Mouse (Mus musculus) spleen, adult 2 months (tissue): ENCODE measurements around the gene Fam178b. TPM values are rescaled to one million over a fixed set of nuclear protein-coding genes. Genes with fewer than 3 reads are reported as not detected.

ENCODE experiments used
- DNase-seq, 2 experiments: peaks; one replicate each; pipeline versions ENCODE4 v3.0.0 to v3.0.0-alpha.2; 2012 to 2021; ENCODE audit warnings: low spot score in 2 of 2, low read depth in 1 of 2
- H3K27ac ChIP-seq: fragments of 200-500 bp; 2 replicates; pipeline ENCODE4 v1.5.1; 2012; ENCODE audit warnings: low read length, inconsistent platforms; ENCODE audit not compliant: insufficient read depth
- H3K27me3 ChIP-seq: fragments of 200-500 bp; 2 replicates; pipeline ENCODE4 v1.6.1; 2012; ENCODE audit warnings: mild to moderate bottlenecking, moderate library complexity, low read length, inconsistent platforms; ENCODE audit not compliant: control insufficient read depth, insufficient read depth
- H3K36me3 ChIP-seq: fragments of 200-500 bp; 2 replicates; pipeline ENCODE4 v1.6.1; 2012; ENCODE audit warnings: mild to moderate bottlenecking, low read length, inconsistent platforms; ENCODE audit not compliant: control insufficient read depth, insufficient read depth
- H3K4me1 ChIP-seq: fragments of 200-500 bp; 2 replicates; pipeline ENCODE4 v1.6.1; 2011; ENCODE audit warnings: inconsistent platforms; ENCODE audit not compliant: control insufficient read depth, insufficient read depth, insufficient read length
- H3K4me3 ChIP-seq: fragments of 200-500 bp; 2 replicates; pipeline ENCODE4 v1.5.1; 2011; ENCODE audit warnings: mild to moderate bottlenecking, inconsistent platforms; ENCODE audit not compliant: insufficient read depth, insufficient read length; ENCODE audit errors: extremely low read depth
- CTCF ChIP-seq: fragments of 200-500 bp; IDR thresholded peaks from 2 replicates; pipeline ENCODE4 v1.5.1; 2011; ENCODE audit warnings: mild to moderate bottlenecking, inconsistent platforms; ENCODE audit not compliant: insufficient read depth, insufficient read length, insufficient replicate concordance; ENCODE audit errors: extremely low read depth
- POLR2A ChIP-seq: fragments of 200-500 bp; IDR thresholded peaks from 2 replicates; pipeline ENCODE4 v1.6.1; 2011; ENCODE audit warnings: low read depth, low read length, inconsistent platforms
- WGBS: fragments of 180-500 bp; shearing (Covaris S2); methylation state at CpG from one replicate; pipeline ENCODE4 v1.1.7; 2018; 5-methylcytosine and 5-hydroxymethylcytosine counted together
- polyA plus RNA-seq: library from polyadenylated mRNA; depleted of rRNA; stranded (reverse); fragments of >200 nt; gene quantifications from 2 replicates; pipeline ENCODE4 v1.2.3, GENCODE M21; 2012

The Fam178b gene
- polyA plus RNA-seq, 1 experiment: 1.1 TPM

- no peak for DNase-seq
- WGBS: 76% methylated on average over 13 of the region's 13 CpGs
- no peaks in the 10 kb centered on the region for H3K36me3 ChIP-seq
- no peaks in the 10 kb centered on the region for H3K27me3 ChIP-seq
- no peak for TF ChIP-seq POLR2A
- no peak overlapping the region for H3K4me3 ChIP-seq
- peak overlapping the region; percentile 35 for H3K27ac ChIP-seq
- H3K4me1 ChIP-seq: peaks cover 11% of the 10 kb centered on the region; the same call in 1 of the 2 replicates
Observed at GRCm38 (mm10) chr1:36588476-36589450, 94.2 kb downstream of the Fam178b start.

- H3K27ac ChIP-seq: no peak overlapping the region
- H3K4me1 ChIP-seq: peaks cover 11% of the 10 kb centered on the region; the same call in 1 of the 2 replicates
- H3K36me3 ChIP-seq: no peaks in the 10 kb centered on the region
- TF ChIP-seq CTCF: no peak
- TF ChIP-seq POLR2A: no peak
- no peaks in the 10 kb centered on the region for H3K27me3 ChIP-seq
- WGBS: 78% methylated on average over 6 of the region's 6 CpGs
- no peak for DNase-seq
- no peak overlapping the region for H3K4me3 ChIP-seq
Observed at GRCm38 (mm10) chr1:36587860-36588259, 95.1 kb downstream of the Fam178b start.

- H3K36me3 ChIP-seq: no peaks in the 10 kb centered on the region
- no peak overlapping the region for H3K27ac ChIP-seq
- TF ChIP-seq CTCF (no peak), POLR2A (no peak)
- peaks cover 7% of the 10 kb centered on the region; the same call in 1 of the 2 replicates for H3K4me1 ChIP-seq
- no peaks in the 10 kb centered on the region for H3K27me3 ChIP-seq
- DNase-seq: no peak
- WGBS: 86% methylated on average over 4 of the region's 4 CpGs
- H3K4me3 ChIP-seq: no peak overlapping the region
Observed at GRCm38 (mm10) chr1:36586288-36586687, 96.7 kb downstream of the Fam178b start.

- Histone ChIP-seq H3K27me3 (no peaks in the 10 kb centered on the region), H3K27ac (no peak overlapping the region), H3K4me3 (no peak overlapping the region), H3K4me1 (peaks cover 4% of the 10 kb centered on the region; the same call in 1 of the 2 replicates), H3K36me3 (no peaks in the 10 kb centered on the region)
- TF ChIP-seq CTCF (no peak), POLR2A (no peak)
- 81% methylated on average over 8 of the region's 8 CpGs for WGBS
- no peak for DNase-seq
Observed at GRCm38 (mm10) chr1:36583408-36584116, 99.4 kb downstream of the Fam178b start.

GRCm38 (mm10) chr1:36582211-36582610 is 100.8 kb downstream of the Fam178b start:
- no peaks in the 10 kb centered on the region for H3K36me3 ChIP-seq
- H3K27ac ChIP-seq: no peak overlapping the region
- H3K4me3 ChIP-seq: no peak overlapping the region
- no peak for DNase-seq
- 79% methylated on average over 8 of the region's 8 CpGs for WGBS
- peaks cover 4% of the 10 kb centered on the region; the same call in 1 of the 2 replicates for H3K4me1 ChIP-seq
- no peaks in the 10 kb centered on the region for H3K27me3 ChIP-seq
- TF ChIP-seq POLR2A: no peak
- no peak for TF ChIP-seq CTCF

GRCm38 (mm10) chr1:36581260-36581659 is 101.7 kb downstream of the Fam178b start:
- H3K36me3 ChIP-seq: no peaks in the 10 kb centered on the region
- TF ChIP-seq CTCF (no peak), POLR2A (no peak)
- no peaks in the 10 kb centered on the region for H3K27me3 ChIP-seq
- DNase-seq: no peak
- WGBS: 89% methylated on average over 5 of the region's 5 CpGs
- peaks cover 4% of the 10 kb centered on the region; the same call in 1 of the 2 replicates for H3K4me1 ChIP-seq
- no peak overlapping the region for H3K27ac ChIP-seq
- H3K4me3 ChIP-seq: no peak overlapping the region
